Mouse (Mus musculus) gastrocnemius, postnatal 4 days (tissue): ENCODE data around the gene Slc26a9. TPM values are rescaled to one million over a fixed set of nuclear protein-coding genes. Genes with fewer than 3 reads are reported as not detected.

ENCODE experiments used
- DNase-seq, 2 experiments: peaks; one replicate each; pipeline ENCODE4 v3.0.0; 2021 to 2022; ENCODE audit warnings: low spot score in 2 of 2, mixed read lengths in 2 of 2
- long read RNA-seq, 2 experiments: library from polyadenylated mRNA; stranded (forward); transcript quantifications; one replicate each; pipeline ENCODE4 v2.0.0; 2021
- total RNA-seq, 2 experiments: library from RNA; stranded (reverse); gene quantifications; 2 replicates each; pipeline ENCODE4 v1.2.3; 2021

Gene Slc26a9
- total RNA-seq: under 1 TPM in 1 of 2 experiments, not detected in 1; 0.39 TPM
- long read RNA-seq, experiment 1, partial matches to known transcripts: 0 of 1 reads
- long read RNA-seq, experiment 1, other reads (novel, unspliced or antisense): 1 of 1 reads
- long read RNA-seq, experiment 2, partial matches to known transcripts: 0 of 1 reads
- long read RNA-seq, experiment 2, other reads (novel, unspliced or antisense): 1 of 1 reads

- no peak for DNase-seq
Measured at GRCm38 (mm10) chr1:131743868-131744464, at the start of gene Slc26a9. TSS of gene Slc26a9 (plus strand) at chr1:131744022.

- DNase-seq: no peak
Measured at GRCm38 (mm10) chr1:131695308-131695707, 48.5 kb upstream of the Slc26a9 start.

- no peak for DNase-seq
Measured at GRCm38 (mm10) chr1:131696325-131696724, 47.5 kb upstream of the Slc26a9 start.

- DNase-seq: no peak
Measured at GRCm38 (mm10) chr1:131698770-131699169, 45.1 kb upstream of the Slc26a9 start.

- no peak for DNase-seq
Measured at GRCm38 (mm10) chr1:131699642-131700041, 44.2 kb upstream of the Slc26a9 start.

- no peak for DNase-seq
Measured at GRCm38 (mm10) chr1:131700447-131700846, 43.4 kb upstream of the Slc26a9 start.

GRCm38 (mm10) chr1:131701391-131701790 is 42.4 kb upstream of the Slc26a9 start:
- no peak for DNase-seq

- DNase-seq: no peak
Measured at GRCm38 (mm10) chr1:131702094-131702766, 41.6 kb upstream of the Slc26a9 start.

- DNase-seq: no peak
Measured at GRCm38 (mm10) chr1:131703482-131703881, 40.3 kb upstream of the Slc26a9 start.

GRCm38 (mm10) chr1:131708338-131708737 is 35.5 kb upstream of the Slc26a9 start:
- peak in 1 of 2 experiments; percentile 50 for DNase-seq

- DNase-seq: peak in 1 of 2 experiments; percentile 7
Measured at GRCm38 (mm10) chr1:131711518-131711917, 32.3 kb upstream of the Slc26a9 start.

GRCm38 (mm10) chr1:131712386-131712785 is 31.4 kb upstream of the Slc26a9 start:
- peak; percentile 74 to 85 for DNase-seq

GRCm38 (mm10) chr1:131714388-131715337 is 29.2 kb upstream of the Slc26a9 start:
- DNase-seq: peak in 1 of 2 experiments; percentile 12

- DNase-seq: no peak
Measured at GRCm38 (mm10) chr1:131718952-131719694, 24.7 kb upstream of the Slc26a9 start.

- DNase-seq: peak; percentile 37 to 59
Measured at GRCm38 (mm10) chr1:131721989-131722388, 21.8 kb upstream of the Slc26a9 start.

- DNase-seq: no peak
Measured at GRCm38 (mm10) chr1:131723549-131723948, 20.3 kb upstream of the Slc26a9 start.

GRCm38 (mm10) chr1:131726586-131726985 is 17.2 kb upstream of the Slc26a9 start:
- no peak for DNase-seq

GRCm38 (mm10) chr1:131730639-131731437 is 13.0 kb upstream of the Slc26a9 start:
- no peak for DNase-seq

- no peak for DNase-seq
Measured at GRCm38 (mm10) chr1:131733474-131734180, 10.2 kb upstream of the Slc26a9 start.
